Mouse (Mus musculus) spleen, adult 2 months (tissue): ENCODE results near the gene Mfsd11. TPM values are rescaled to one million over a fixed set of nuclear protein-coding genes. Genes with fewer than 3 reads are reported as not detected.
A peak's percentile ranks its signal among the peaks of the same experiment; 100 is the strongest.

Source experiments
- DNase-seq, 2 experiments: peaks; one replicate each; pipeline versions ENCODE4 v3.0.0 to v3.0.0-alpha.2; 2012 to 2021; ENCODE audit warnings: low spot score in 2 of 2, low read depth in 1 of 2
- H3K27ac ChIP-seq: fragments of 200-500 bp; 2 replicates; pipeline ENCODE4 v1.5.1; 2012; ENCODE audit warnings: low read length, inconsistent platforms; ENCODE audit not compliant: insufficient read depth
- H3K27me3 ChIP-seq: fragments of 200-500 bp; 2 replicates; pipeline ENCODE4 v1.6.1; 2012; ENCODE audit warnings: mild to moderate bottlenecking, moderate library complexity, low read length, inconsistent platforms; ENCODE audit not compliant: control insufficient read depth, insufficient read depth
- H3K36me3 ChIP-seq: fragments of 200-500 bp; 2 replicates; pipeline ENCODE4 v1.6.1; 2012; ENCODE audit warnings: mild to moderate bottlenecking, low read length, inconsistent platforms; ENCODE audit not compliant: control insufficient read depth, insufficient read depth
- H3K4me1 ChIP-seq: fragments of 200-500 bp; 2 replicates; pipeline ENCODE4 v1.6.1; 2011; ENCODE audit warnings: inconsistent platforms; ENCODE audit not compliant: control insufficient read depth, insufficient read depth, insufficient read length
- H3K4me3 ChIP-seq: fragments of 200-500 bp; 2 replicates; pipeline ENCODE4 v1.5.1; 2011; ENCODE audit warnings: mild to moderate bottlenecking, inconsistent platforms; ENCODE audit not compliant: insufficient read depth, insufficient read length; ENCODE audit errors: extremely low read depth
- CTCF ChIP-seq: fragments of 200-500 bp; IDR thresholded peaks from 2 replicates; pipeline ENCODE4 v1.5.1; 2011; ENCODE audit warnings: mild to moderate bottlenecking, inconsistent platforms; ENCODE audit not compliant: insufficient read depth, insufficient read length, insufficient replicate concordance; ENCODE audit errors: extremely low read depth
- POLR2A ChIP-seq: fragments of 200-500 bp; IDR thresholded peaks from 2 replicates; pipeline ENCODE4 v1.6.1; 2011; ENCODE audit warnings: low read depth, low read length, inconsistent platforms
- WGBS: fragments of 180-500 bp; shearing (Covaris S2); methylation state at CpG from one replicate; pipeline ENCODE4 v1.1.7; 2018; 5-methylcytosine and 5-hydroxymethylcytosine counted together
- polyA plus RNA-seq: library from polyadenylated mRNA; depleted of rRNA; stranded (reverse); fragments of >200 nt; gene quantifications from 2 replicates; pipeline ENCODE4 v1.2.3, GENCODE M21; 2012

The Mfsd11 gene
- polyA plus RNA-seq, 1 experiment: 14.2 TPM

DNA sequence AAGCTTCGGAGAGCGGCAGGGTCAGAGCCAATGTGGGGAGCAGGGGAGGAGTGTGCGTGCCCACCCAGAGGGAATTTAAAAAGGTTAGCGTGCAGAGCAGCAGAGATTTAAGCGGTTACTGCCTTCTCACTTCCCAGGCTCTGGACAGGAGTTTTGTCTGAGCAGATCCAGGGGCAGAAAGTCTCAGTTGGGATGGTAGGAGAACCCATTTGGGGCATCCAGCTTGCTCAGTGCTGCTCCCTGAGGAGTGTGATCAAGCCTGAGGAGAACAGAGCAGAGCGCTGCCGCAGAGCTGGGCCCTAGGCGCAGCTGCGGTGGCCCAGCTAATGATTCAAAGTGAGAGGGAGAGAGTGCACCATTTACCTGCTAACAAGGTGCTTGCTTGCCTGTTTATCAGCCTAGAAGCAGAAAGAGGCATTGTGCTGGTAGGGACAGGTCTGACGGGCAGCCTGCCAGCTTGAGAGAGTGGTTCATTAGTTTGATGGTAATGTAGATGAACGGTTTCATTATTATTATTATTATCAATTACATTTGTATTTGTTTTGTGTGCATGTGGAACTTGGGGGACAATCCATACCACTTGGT lies 43.3 kb upstream of the Mfsd11 start:
- H3K27me3 ChIP-seq: no peaks in the 10 kb centered on the region; the same call in 1 of the 2 replicates
- 89% methylated on average over 11 of the region's 11 CpGs for WGBS
- no peak for DNase-seq
- H3K36me3 ChIP-seq: no peaks in the 10 kb centered on the region
- no peak overlapping the region for H3K4me3 ChIP-seq
- H3K27ac ChIP-seq: no peak overlapping the region
- TF ChIP-seq CTCF (no peak), POLR2A (no peak)
- H3K4me1 ChIP-seq: 0 out of 2 replicates have a peak, but pooled peaks cover 4% of the 10 kb centered on the region

DNA sequence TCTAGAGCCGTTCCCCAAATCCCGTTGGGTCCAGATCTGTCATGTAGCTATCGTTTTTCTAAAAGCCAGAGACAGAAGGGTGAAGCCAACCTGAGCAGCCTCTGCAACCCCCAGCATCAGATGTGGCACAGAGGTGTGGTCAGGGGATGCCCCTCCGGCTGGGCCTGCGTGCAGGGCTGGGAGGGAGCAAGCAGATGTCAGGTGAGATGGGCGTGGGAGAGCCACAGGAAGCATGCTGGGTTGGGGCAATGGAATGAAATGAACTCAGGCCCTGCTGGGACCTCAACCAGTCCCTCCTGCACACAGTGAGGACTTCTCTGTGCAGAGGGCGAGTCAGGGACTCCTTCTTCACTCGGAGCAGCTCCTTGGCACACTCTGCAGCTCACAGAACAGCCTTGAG lies 42.7 kb upstream of the Mfsd11 start:
- no peak overlapping the region for H3K27ac ChIP-seq
- 0 out of 2 replicates have a peak, but pooled peaks cover 4% of the 10 kb centered on the region for H3K4me1 ChIP-seq
- no peak overlapping the region for H3K4me3 ChIP-seq
- no peaks in the 10 kb centered on the region for H3K36me3 ChIP-seq
- WGBS: 78% methylated on average over 8 of the region's 8 CpGs
- H3K27me3 ChIP-seq: no peaks in the 10 kb centered on the region; the same call in 1 of the 2 replicates
- no peak for TF ChIP-seq CTCF
- TF ChIP-seq POLR2A: no peak
- no peak for DNase-seq

DNA sequence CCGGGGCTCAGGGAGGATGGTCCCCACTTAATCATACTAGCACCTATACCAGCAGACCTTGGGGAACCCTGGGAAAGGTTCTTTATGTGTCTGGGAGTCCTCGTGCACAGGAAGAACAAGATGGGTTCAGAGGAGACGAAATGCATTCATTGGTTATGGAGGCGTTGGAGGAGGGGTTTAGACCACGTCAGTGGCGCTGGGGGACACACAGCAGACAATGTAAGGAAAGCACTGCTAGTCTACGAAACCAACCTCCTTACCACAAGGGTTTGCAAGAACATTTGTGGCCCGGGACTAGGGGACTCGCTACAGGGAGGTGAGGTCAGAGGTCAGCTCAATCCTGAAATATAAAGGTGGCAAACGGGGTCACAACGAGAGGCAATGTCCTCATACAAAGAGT lies 41.7 kb upstream of the Mfsd11 start:
- Histone ChIP-seq H3K4me1 (0 out of 2 replicates have a peak, but pooled peaks cover 4% of the 10 kb centered on the region), H3K27me3 (no peaks in the 10 kb centered on the region; the same call in 1 of the 2 replicates), H3K4me3 (no peak overlapping the region), H3K27ac (no peak overlapping the region), H3K36me3 (no peaks in the 10 kb centered on the region)
- DNase-seq: no peak
- 83% methylated on average over 11 of the region's 11 CpGs for WGBS
- no peak for TF ChIP-seq POLR2A
- no peak for TF ChIP-seq CTCF

DNA sequence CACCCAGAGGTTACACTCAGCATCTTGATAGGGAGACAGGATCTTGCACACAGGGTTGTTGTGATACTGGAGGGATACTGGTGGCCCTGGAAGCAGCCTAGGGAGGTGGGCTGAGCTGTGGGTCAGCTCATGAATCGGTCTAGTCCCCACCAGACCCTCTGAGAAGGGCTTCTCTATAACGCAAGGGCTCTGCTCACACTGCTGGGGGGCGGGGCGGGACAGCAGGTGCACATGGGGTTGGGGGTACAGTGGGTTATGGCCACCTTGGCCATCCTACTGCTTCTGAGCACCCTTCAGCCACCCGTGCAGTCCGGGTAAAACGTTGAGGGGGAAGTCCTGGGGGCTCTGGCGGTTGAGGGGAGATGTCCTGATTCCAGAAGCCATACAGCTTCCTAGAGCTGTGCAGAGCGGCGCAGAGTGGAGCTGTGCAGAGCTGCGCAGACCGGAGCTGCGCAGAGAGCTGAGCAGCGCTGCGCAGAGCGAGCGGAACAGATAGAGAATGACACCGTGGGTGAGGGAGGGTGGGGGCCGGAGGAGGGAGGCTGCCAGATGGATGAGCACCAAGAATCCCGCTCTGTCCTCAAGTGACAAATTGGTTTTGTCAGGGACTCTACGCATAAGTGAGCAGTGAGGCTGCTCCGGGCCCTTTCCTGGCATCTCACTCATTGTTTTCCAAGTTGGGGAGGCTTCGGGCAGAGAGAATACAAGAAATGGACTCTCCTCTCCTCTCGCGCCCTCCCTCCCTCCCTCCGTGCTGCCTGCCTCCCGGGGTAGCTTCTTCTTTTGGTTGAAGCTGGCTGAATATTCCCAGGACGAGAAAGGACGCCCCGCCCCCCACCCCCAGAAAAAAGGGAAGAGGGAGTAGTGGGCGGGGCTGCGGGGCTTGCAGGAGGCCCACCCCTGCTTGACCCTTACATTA lies 41.0 kb upstream of the Mfsd11 start:
- DNase-seq: no peak
- Histone ChIP-seq H3K27me3 (no peaks in the 10 kb centered on the region; the same call in 1 of the 2 replicates), H3K36me3 (no peaks in the 10 kb centered on the region), H3K4me1 (0 out of 2 replicates have a peak, but pooled peaks cover 4% of the 10 kb centered on the region), H3K4me3 (peak overlapping the region; percentile 47; the same call in 1 of the 2 replicates), H3K27ac (no peak overlapping the region)
- whole genome bisulfite sequencing: 13% methylated on average over 29 of the region's 32 CpGs
- TF ChIP-seq POLR2A: no peak
- no peak for TF ChIP-seq CTCF

DNA sequence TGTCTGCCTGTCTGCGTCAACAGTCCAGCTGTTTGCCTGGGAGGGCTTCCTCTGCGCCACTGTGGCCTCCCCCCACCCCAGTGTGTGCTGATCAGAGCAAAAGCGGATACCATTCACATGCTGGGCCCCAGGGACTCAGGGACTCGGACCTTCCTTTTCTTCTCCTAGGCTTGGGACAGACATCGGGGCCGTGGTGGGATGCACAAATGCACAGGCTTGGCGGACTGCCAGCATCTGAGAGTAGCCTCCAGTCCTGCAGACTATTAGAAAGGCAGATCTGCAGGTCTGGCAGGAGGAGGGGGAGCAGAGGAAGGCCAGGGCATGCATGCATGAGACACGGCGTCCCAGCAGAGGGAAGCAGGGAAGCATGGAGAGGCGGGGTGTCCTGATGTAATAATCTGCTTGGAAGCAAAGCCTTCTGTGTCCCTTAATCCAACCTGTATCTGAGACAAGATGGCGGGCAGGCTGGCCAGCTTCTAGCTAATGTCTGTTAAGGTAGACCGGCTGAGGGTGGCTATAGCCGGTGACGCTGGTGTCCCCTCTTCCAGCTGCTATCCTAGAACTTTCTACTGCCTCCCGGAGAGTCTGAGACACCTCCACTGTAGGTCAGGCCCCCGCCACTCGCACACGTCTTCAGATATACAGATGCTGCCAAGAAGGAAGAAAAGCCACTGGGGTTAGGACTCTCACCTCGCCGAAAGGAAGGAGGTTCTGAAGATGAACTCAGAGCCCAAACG lies 39.3 kb upstream of the Mfsd11 start:
- Histone ChIP-seq H3K27ac (no peak overlapping the region), H3K36me3 (no peaks in the 10 kb centered on the region), H3K27me3 (no peaks in the 10 kb centered on the region; the same call in 1 of the 2 replicates), H3K4me3 (no peak overlapping the region), H3K4me1 (0 out of 2 replicates have a peak, but pooled peaks cover 4% of the 10 kb centered on the region)
- TF ChIP-seq CTCF: no peak
- TF ChIP-seq POLR2A: no peak
- DNase-seq: no peak
- WGBS: 88% methylated on average over 21 of the region's 21 CpGs

DNA sequence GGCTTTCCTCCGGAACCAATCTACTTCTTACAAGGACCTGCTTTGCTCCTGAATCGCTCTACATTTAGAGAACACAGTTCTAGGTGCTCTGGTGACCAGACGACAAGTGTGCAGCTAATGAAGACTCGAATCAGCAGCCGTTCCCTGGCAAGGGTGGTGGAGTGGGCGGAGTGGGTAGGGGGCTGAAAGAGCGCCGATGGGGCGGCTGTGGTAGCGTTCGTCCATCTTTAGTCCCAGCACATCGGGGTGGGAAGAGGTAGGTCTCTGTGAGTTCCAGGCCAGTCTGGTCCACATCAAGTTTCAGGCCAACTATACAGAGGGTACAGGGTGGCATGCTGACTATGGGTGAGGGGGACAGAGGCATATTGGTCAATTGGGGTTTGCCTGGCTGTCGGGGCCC lies 38.6 kb upstream of the Mfsd11 start:
- Histone ChIP-seq H3K4me3 (no peak overlapping the region), H3K27ac (no peak overlapping the region; the same call in 1 of the 2 replicates), H3K27me3 (no peaks in the 10 kb centered on the region; the same call in 1 of the 2 replicates), H3K36me3 (no peaks in the 10 kb centered on the region), H3K4me1 (0 out of 2 replicates have a peak, but pooled peaks cover 4% of the 10 kb centered on the region)
- DNase-seq: no peak
- 91% methylated on average over 13 of the region's 13 CpGs for WGBS
- TF ChIP-seq POLR2A (no peak), CTCF (no peak)
